Mouse (Mus musculus) urinary bladder, postnatal 4 days (tissue): ENCODE results near the gene Hnrnpul1.
A peak's percentile ranks its signal among the peaks of the same experiment; 100 is the strongest.
"Not testable (repeated sequence)": the region's sequence is repeated elsewhere in the genome, so short reads cannot be mapped to it uniquely, and the experiment has no call there.

ENCODE experiments used
- DNase-seq, 2 experiments: peaks; one replicate each; pipeline ENCODE4 v3.0.0; 2021 to 2022; ENCODE audit warnings: low spot score in 2 of 2

The Hnrnpul1 gene

DNA sequence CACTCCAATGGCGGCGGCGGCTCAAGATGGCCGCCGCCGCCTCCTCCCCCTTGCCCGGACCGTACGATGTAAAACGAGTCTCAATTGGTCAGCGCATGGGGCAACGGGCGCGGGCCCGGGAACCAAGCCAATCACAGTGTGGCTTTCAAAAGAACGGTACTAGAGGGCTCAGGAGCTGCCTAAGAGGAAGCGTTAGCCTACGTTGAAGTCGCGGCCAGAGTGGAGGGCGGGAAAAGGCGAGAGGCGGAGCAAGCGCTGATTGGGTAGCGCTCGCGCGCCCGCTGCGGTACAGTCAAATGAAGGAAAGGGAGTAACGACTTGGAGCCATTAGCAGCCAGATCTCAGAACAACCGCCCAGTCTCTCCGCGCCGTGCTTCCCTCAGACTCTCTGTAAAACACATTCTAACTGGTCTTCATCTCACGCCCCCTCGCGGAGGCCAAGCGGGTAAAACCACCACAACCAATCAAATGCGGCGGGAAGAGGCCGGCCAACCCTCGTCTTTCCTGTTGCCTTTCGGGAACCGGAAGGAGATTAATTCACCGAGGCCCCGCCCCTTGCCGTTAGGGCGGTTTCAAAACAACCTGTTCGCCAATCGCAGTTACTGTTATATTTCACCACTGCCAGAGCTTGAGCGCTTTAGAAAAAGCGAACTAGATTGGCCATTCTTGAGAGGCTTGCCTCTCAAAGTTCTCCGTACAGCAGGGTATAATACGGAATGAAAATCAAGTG lies at the start of gene Hnrnpul1:
Gene Hnrnpul1, minus strand, starts transcription at position 20 of the 730 bp plus-strand sequence.
- DNase-seq: peak; percentile 99

DNA sequence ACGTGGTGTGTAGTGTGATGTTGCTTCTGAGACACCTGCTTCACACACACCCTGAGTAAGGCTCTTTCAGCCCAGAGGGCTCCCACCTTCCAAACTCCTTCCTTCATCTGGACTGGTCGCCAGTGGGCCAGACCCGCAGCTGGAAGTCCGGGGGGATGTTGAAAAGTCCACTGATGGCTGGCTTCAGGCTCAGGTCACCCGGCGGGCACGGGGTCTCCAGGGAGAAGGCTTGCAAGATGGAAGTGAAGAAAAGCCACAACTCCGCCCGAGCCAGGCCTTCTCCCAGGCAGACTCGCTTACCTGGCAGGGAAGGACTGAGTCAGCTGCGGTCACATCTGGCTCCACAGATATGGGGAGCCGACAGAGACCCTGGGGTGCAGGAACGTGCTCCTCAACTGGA lies 48.9 kb upstream of the Hnrnpul1 start:
- no peak for DNase-seq

DNA sequence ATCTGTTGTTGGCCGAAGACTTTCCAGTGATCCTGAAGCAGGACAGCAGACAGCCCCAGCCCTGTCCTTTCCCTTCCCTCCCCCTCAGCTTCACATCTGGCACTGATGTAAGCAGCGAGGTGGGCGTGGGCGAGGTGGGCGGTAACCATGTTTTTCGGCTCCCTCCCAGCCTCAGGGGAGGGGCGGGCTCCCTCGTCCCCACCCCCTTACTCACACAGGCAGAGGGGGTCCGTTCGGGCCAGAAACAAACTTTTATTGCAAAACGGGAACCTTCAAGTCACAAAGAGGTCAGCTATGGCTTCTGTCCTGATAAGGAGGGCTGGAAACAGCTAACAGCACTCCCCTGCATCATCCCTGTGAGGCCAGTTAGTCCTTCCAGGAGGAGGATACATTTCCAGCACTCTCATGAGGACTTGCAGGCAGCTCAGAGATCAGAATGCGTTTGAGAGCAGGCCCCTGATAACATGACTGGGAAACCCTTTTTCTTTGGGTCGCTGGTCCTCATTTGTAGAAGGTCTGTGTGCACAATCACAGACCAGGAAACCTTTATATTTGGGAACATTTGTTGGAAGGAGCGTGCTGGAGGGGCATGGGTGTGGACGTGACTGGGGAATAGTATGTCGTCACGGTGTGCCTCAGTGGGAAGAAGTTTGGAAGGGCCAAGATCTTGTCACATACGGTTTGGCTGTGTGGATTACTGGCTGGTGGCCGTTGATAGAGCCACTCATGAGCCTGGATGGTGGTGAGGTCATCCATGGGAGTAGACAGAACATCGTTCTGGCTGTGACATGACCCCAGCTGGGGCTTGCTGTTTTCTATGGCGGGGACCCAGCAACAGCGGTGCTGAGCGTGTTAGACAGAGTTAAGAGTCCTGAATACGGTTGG lies 47.9 kb upstream of the Hnrnpul1 start:
- peak; percentile 88 to 89 for DNase-seq

DNA sequence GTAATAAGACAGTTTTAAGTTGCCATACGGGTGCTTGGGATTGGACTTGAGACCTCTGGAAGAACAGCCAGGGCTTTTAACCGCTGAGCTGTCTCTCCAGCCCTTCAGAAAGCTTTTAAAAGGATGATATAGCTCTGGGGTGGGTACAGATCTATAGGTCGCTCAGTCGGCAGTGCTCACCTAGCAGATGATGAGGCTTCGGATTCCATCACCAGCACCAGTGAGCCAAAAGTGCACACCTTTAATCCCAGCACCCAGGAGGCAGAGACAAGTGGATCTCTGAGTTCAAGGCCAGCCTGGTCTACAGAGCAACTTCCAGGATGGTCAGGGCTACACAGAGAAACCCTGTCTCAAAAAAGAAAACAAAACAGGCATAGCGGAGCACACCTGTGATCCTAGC lies 46.5 kb upstream of the Hnrnpul1 start:
- DNase-seq: no peak

DNA sequence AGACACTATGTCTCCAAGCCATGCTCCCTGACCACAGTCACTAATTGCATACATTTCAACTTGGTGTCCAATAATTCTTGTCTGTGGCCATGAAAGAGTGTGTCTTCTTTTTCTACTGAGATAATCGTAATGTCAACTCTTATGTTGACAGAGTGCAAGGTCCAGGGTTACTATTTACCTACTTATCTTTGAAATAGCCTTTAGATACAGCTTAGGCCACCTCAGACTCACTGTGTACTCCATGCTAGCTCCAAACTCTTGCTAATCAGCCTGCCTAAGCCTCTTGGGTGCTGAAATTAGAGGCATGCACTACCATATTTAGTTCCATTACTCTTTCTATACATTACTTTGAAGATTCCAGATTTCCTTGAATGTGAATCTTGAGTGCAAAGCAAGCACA lies 44.8 kb upstream of the Hnrnpul1 start:
- no peak for DNase-seq

DNA sequence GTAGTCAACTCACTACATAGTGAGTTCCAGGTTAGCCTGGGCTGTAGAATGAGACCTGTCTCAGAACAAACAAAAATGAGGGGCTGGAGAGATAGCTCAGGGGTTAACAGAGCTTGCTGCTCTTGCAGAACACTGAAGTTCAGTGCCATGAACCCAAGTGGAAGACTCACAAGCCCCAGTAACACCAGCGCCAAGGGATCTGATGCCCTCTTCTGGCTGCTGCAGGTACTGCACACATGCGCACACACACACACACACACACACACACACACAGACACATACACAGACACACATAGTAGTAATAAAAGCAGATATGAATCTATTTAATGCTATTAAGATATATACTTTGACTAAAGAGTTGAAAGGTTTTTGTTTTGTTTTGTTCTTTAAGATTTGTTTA lies 44.0 kb upstream of the Hnrnpul1 start:
- no peak for DNase-seq

DNA sequence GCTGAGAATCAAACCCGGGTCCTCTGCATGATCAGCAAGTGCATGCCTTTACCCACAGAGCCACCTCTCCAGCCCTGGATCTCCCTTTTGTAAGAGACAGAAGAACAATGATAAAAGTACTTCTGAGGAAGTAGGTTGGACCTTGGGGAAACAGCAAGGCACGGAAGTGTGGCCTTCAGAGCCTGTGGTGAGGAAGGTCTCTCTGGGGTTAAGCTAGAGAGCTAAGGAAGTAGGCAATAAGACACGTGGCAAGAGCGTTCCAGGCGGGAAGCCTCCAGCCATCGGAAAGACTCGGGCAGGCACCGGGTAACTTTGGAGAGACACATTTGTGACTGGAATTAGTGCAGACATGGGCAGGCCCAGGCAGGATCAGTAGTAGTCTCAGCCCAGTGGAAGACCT lies 40.2 kb upstream of the Hnrnpul1 start:
- no peak for DNase-seq

DNA sequence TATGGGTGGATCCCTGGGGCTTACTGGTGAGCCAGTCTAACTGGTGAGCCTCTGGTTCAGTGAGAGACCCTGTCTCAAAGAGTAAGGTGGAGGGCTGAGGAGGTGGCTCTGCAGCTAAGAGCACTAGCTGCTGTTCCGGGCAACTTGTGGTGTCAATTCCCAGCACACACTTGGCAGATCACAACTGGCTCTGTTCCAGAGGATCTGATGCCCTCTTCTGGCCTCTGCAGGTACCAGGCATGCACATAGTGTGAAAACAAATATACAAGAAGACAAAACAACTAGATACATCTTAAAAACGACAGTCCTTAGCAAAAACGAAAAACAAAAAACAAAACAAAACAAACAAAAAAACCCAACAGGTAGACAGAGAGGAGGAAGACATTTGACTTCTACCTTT lies 39.1 kb upstream of the Hnrnpul1 start:
- DNase-seq: no peak

DNA sequence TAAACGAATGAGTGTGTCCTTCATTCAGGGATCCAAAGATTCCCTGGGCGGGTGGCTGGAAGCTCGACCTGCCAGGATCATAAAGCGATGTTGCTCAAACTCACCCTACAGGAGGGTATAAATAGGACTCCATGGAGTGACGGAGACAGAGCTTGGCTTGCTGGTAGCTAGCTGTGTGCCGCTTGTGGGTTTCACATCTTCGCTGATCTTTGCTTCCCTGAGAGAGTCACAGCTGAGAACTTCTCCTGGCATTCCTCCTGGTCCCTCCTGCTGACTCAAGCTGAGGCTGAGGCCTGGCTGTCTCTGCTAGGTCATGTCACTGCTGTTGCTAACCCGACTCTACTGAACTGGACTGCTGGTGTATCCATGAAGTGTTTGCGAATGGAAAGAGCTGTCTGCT lies 38.4 kb upstream of the Hnrnpul1 start:
- DNase-seq: not testable (repeated sequence)

DNA sequence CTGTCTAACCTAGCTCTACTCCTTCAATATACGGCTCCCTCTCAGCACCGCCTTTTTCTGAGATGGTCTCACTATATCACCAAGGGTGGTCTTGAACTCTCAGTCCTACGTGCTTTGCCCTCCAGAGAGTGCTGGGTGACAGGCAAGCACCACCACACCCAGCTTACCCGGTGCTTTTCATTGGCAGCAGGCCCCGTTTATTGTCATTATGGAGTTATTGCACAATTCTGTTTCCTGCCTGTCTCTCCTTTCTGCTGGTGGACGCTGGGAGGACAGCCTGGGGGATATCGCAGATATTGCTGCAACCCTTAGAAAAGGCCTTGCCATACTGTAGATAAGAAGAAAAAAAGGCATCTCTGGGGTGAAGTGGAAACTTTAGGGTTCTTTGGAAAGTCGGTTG lies 36.1 kb upstream of the Hnrnpul1 start:
- no peak for DNase-seq

DNA sequence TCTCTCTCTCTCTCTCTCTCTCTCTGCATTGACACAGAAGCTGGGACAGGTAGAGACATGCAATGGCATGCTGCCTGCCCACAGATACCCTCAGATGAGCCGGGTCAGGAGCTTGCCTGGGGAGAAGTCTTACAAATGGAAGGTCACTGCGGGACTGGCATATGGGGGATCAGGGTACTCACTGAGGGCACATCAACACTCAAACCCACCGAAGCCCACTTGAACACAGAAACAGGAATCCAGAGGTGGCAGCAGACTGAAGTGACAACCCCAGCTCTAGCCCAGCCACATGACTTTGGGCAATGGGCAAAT lies 34.5 kb upstream of the Hnrnpul1 start:
- DNase-seq: no peak

DNA sequence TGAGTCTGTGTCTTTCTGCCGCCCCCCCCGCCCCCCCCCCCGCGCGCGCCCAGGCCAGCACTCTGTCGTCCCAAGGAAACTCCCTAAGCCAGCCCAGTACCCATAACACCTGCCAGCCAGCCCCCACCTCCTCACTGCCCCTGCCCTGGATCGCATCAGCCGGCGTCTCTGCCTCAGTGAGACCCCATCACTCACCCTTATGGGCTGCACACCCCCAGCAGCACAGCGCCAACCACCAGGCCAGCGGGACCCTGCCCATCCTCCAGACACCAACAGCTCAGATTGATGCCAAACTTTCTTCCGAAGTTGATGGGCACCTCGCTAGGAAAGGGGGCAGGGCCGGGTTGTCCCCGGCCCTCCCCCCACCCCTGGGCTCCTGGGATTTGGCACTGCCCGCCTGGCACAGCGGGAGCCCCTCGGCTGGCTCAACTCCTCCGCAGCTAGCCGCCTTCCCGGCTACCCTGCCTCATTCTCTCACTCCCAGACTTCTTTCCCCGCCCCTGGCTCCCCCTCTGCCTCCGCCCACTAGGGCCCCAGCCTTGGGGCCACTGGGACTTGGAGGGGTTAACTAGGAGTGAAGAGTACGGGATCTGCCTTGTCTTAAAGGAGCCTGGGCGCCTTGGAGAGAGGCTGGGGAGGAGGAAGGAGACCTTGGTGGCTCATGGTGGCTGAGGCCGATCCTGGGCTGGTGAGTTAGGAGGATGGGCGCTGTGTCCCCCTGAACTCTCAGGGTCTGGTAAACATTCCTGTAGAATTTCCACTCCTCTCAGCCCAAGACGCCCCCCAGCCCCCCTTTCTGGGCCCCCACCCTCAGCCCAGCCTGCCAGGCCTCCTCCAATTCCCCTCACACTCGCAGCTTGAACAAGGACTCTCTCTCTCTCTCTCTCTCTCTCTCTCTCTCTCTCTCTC lies 33.9 kb upstream of the Hnrnpul1 start, which contains the start of gene Axl:
Gene Axl, minus strand, starts transcription at position 486 of the 909 bp plus-strand sequence.
- peak; percentile 81 to 85 for DNase-seq

DNA sequence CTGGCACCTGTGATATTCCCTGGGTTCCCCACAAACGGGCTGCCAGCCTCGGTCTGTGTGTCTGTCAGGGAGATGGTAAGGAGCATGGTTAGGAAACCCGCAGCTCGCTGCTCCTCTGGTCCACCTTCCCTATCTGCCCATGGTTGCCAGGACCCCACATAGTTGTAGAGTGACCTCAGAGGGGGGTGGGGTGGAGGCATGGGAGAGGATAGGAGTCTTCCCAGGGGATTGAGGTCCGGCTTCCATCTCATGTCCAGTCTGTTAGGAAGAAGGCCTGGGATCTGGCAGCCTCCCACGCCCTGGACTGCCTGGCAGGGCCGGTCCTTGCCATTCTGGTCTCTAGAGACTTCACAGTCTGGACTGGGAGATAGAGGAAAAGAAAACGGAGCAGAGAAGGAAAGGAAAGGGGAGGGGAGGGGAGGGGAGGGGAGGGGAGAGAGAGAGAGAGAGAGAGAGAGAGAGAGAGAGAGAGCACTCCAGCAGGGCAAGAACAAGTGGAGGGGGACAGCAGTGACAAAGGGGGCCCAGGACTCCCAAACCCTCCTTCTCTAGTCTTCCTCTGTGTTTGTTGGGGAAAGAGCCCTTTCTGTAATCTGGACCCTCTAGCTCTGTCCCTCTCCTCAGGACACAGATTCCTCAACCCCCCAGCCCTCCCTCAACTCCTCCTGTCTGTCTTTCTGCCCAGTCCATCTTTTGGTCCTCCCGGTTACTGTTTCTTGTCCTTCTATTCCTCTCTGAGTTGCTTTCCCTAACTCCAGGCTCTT lies 33.1 kb upstream of the Hnrnpul1 start:
- no peak for DNase-seq

DNA sequence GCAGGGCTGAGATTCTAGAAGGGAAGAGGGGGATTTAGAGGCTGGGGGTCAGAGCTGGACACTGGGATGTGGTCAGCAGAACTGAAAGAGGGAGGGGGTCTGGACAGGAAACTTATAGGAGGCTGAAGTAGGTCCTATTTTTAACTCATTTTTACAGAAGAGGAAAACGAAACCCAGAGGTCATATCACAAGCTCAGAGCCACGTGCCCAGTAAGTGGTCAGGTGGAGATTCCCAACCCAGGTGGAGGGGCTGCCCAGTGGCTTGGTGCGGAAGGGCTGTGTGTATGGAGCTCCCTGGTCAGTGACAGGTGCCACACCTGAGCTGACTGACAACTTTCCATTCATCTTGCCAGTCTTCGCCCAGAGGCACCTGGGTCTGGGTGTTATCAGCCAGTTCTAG lies 32.4 kb upstream of the Hnrnpul1 start:
- no peak for DNase-seq

DNA sequence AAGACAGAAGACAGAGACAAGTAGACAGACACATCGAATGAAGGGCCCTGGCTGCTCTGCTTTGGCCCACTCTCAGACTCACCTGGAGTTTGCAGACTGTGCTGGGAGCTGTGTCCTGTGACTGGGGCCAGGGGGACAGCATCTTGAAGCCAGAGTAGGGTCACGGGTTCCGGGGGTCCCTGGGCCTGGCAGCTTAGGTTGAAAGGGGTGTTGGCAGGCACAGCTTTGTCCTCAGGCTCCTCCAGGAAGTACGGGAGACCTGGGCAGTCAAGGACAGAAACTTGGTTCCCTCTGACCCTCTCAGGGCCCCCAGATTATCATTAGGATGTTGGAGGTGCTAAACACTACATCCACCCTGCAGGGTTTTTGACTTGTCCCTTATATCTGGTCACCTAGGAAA lies 31.2 kb upstream of the Hnrnpul1 start:
- DNase-seq: no peak

DNA sequence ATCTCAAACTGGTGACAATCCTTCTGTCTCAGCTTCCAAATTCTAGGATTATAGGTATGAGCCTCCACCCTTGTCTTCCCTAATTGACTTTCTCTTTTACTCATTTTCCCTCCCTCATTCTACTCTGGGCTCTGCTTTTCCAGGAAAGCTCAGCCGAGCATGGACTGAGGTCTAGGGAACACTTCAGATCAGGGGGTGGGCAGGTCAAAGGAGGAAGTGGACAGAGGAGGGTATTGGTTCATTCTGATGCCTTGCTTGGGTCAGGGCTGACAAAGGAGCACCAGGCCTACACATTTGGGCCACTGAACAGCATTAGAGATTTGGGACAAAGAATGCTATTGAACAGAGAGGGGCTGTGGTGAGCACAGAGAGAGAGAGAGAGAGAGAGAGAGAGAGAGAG lies 30.3 kb upstream of the Hnrnpul1 start:
- DNase-seq: no peak

DNA sequence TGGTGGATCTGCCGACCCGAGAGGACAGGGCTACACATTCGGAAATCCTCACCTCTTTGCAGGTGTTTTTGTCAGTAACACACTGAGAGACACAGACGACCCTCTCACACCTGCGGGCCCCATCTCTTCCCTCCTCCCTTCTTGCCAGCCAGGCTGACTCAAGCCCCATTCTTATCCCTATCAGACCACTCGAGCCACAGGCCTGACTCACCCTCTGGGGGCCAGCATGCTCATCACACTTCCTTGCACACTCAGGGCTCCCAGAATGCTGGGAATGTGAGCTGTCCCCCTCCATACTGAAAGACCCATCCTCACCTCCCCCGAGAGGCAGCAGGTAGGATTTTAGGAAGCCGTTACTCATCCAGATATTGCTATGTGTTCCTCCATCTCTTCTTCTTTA lies 29.2 kb upstream of the Hnrnpul1 start:
- DNase-seq: no peak

DNA sequence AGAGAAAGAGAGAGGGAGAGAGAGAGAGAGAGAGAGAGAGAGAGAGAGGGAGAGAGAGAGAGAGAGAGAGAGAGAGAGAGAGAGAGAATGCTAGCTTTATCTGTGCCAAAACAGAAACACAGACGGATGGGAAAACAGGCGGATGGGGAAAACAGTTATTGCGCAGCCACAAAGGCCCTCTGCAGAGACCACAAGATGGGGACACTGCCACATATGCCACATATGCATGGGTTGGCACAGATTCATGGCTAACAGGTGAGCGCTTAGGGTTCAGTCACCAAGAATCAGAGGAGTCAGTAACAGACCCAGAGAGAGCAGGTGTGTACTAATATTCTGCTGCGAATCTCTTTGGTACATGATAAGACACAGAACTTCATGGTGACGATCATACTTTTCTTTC lies 28.2 kb upstream of the Hnrnpul1 start:
- DNase-seq: no peak

DNA sequence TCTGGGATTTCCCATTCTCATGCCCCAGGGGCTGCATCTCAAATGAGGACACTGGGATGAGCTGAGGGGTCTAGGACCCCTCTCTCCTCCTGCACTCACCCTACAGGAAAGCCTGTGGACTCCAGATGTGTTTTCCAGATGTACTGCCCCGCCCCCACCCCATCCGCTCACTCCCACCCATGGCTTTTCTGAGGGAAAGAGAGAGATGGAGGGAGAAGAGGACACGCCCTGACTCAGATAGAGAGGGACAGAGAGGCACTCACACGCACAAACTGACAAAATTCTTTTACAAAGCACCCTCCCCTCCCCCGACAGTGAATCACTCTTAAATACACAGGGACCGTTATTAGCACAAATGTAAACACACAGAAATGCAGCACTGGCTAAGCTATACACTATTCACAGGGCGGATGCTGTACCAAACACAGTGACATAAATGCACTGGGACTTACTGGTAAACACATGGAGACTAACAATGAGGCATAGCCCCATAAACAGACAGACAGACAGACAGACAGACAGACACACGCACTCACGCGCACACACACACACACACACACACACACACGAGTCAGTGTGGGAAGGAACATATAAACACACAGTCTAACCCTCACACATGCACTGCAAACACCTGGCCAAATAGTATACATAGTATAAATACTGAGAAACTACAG lies 27.5 kb upstream of the Hnrnpul1 start:
- DNase-seq: no peak

DNA sequence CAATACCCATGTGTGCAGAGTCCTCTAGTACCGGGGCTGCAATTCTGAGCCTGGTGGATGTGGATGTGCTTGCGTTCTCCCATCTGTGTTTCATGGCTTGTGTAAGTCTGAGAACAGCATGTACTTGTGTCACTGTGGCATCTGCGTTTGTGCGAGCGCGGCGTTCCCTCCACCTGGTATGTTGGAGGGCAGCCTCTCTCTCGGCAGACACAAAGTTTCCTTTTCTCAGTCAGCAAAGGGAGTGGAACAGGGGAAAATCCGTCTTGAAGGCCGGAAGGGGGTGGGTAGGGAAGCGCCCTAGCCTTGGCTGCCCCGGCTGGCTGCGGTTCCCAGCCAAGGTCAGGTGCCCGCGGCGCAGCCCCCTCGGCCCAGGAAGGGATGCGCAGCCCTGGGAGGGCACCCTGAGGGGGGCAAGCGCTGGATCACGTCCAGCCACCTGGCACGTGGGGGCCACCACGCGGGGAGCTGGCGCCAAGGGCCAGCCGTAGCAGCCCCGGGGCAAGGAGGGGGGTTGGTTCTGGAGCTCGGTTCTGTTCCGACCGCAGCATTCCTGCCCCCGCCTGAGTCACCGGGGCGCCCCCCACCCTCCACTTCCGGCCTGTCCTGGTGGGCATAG lies 26.9 kb upstream of the Hnrnpul1 start:
- peak in 1 of 2 experiments; percentile 71 for DNase-seq
